Mouse (Mus musculus) left cerebral cortex, postnatal 4 days (tissue): ENCODE measurements around the gene Sfr1. TPM values are rescaled to one million over a fixed set of nuclear protein-coding genes. Genes with fewer than 3 reads are reported as not detected.

Source experiments
- DNase-seq: peaks from one replicate; pipeline ENCODE4 v3.0.0-alpha.2; 2022
- intact Hi-C: fragments of 180-260 bp; cut with DNase I; formaldehyde crosslinking; loops from one replicate; pipeline ENCODE4 v1.15.1; 2025
- microRNA-seq: library from miRNA; unstranded; fragments of <30 nt; microRNA quantifications from one replicate; pipeline ENCODE4 v1.2.0, GENCODE M21; 2022
- total RNA-seq, 2 experiments: library from RNA; stranded (reverse); gene quantifications; 2 replicates each; pipeline ENCODE4 v1.2.3; 2021

Sfr1 gene
- total RNA-seq, 2 experiments from 2014 or later: 121 to 129 TPM

DNA sequence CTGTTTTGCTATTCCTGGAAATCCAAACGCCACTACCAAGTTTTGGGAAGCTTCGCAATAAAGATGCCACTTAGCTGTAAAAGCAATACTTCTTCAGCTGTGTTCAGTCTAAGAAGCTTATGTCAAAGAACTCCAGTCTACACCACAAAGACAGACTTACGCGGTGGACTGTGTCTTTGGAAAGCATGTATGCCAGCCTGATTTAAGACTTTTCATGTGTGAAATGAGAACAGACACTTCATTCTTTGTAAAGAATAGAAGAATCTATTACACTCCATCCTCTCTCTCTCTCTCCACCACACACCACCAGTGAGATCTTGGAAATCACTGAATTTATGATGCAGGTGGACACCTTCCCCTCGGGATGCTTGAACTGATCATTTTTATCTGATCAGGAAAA, 18.9 kb downstream of the Sfr1 start:
- intact Hi-C loops: no loop called here
- no peak for DNase-seq

DNA sequence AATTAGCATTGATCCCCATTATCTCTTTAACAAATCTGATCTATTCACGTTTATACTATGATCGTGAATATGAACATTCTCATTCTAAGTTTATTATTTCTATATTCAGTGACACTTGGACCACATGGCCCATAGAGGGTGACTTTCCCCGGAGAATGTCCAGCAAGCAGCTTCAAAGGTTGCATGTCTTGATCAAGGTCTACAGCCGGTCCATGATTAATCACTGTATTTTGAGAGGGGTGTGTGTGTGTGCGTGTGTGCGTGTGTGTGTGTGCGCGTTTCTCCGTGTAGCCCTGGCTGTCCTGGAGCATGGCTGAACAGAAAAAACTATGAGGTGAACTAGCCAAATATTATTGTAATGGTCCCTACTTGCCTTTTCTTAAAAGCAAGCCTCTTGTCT, 21.0 kb downstream of the Sfr1 start:
- DNase-seq: no peak
- intact Hi-C loops: no loop called here

GRCm38 (mm10) chr19:47753921-47754320, 22.4 kb downstream of the Sfr1 start:
- no peak for DNase-seq
- intact Hi-C loops: no loop called here

GRCm38 (mm10) chr19:47754931-47755330, 23.4 kb downstream of the Sfr1 start:
- intact Hi-C loops: no loop called here
- no peak for DNase-seq

DNA sequence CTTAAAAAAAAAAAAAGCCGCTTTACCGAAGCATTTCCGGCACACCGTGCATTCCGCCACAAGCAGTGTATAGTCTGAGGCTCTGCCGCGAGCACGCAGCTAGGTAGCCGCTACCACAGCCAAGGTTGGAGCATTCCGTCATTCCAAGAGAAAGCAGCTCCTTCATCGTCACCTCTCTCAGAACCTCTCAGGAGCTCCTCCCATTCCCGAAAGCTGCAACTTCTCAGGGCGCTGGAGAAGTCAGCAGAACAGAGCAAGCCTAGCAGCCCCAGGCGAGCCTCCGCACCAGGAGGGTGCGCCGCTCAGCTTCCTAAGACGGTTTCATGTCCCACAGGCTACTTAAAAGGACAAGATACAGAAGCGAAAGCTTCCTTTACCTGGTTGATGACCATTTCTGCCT, 24.1 kb downstream of the Sfr1 start:
- intact Hi-C loops: no loop called here
- DNase-seq: no peak

DNA sequence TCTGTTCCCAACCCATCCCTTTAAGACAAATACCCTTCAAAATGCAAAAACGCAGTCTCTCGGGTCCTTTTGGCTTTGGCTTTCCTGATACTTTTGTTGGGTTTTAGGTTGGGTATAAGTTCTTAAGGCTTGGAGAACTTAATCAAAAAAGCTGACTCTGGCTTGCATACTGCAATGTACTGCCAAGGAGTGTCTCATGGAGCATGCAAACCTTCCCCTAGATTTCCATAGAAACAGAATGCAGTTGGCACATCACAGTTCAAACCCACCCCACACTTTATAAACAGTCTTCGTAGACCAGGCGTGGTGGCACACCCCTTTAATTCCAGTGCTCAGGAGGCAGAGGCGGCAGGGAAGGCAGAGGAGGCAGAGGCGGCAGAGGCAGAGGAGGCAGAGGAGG, 46.4 kb downstream of the Sfr1 start:
- no peak for DNase-seq
- intact Hi-C loops: no loop called here

DNA sequence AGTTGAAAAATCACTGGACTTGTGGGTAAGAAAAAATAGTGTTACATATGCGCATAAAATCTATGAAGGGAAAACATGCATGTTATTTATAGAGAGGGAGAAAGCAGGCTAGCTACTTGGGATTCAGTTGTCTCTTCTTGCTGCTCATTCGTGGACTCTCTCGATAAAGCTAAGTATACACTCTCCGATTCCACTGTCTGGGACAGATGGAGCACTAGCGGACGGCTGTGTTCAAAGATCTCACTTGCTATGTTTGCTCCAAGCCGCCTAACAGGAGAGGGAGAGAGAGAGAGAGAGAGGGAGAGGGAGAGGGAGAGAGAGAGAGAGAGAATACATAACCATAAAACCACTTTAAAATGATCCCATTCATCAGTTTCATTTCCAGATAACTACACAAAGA, 48.7 kb downstream of the Sfr1 start:
- DNase-seq: no peak
- intact Hi-C loops: no loop called here

DNA sequence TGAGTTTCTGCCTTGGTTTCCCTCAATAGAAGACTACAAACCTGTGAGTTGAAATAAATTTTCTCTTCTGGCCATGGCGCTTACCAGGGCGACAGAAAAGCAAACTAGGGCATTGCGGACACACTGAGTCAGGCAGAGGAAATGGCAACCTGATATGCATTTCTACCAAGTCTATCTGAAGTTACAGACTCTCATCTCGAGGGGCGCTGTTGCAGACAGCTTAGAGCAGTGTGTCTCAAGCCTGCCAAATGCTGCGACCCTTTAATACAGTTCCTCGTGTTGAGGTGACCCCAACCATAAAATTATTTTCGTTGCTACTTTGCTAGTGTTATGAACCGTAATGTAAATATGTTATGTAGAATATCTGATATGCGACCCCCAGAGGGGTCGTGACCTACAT, 49.5 kb downstream of the Sfr1 start:
- no peak for DNase-seq
- intact Hi-C loops: no loop called here

GRCm38 (mm10) chr19:47783898-47784297, 52.4 kb downstream of the Sfr1 start:
- intact Hi-C loops: no loop called here

More at GRCm38 (mm10) chr19:47783898-47784297, 52.4 kb downstream of the Sfr1 start:
- DNase-seq: no peak

Small RNA genes within 50 kb of the gene (microRNA-seq; reads per million reads assigned to microRNA genes)
- gene Mir8090: not detected

Other genes with a start within 250 kb of the Sfr1 start
- 10 to 100 TPM; 28.2 to 30.4 TPM for gene Stn1, start 194.2 kb upstream of the Sfr1 start, total RNA-seq
- gene Slk, start 152.0 kb upstream of the Sfr1 start, total RNA-seq: 10 to 100 TPM; 28.6 to 31.7 TPM
- under 1 TPM; 0.18 to 0.48 TPM for gene Col17a1, start 39.6 kb upstream of the Sfr1 start, total RNA-seq
- gene Gsto1, start 123.3 kb downstream of the Sfr1 start, total RNA-seq: 10 to 100 TPM; 88.3 to 91.0 TPM
- gene Gsto2, start 133.9 kb downstream of the Sfr1 start, total RNA-seq: under 1 TPM; 0.78 to 0.93 TPM
- 1 to 10 TPM; 1.2 to 1.7 TPM for gene Cfap43, start 187.6 kb downstream of the Sfr1 start, total RNA-seq
- gene Itprip, start 187.6 kb downstream of the Sfr1 start, total RNA-seq: 1 to 10 TPM; 2.3 to 2.8 TPM
- gene Cfap58, start 206.0 kb downstream of the Sfr1 start, total RNA-seq: under 1 TPM; 0.36 to 0.77 TPM